Mouse (Mus musculus) testis, adult 2 months (tissue): ENCODE measurements at regions not wholly inside any gene's neighbourhood (a gene's known extent, or its start where the extent isn't known, plus 50 kb on each side); places are given as distances from the start of the nearest gene placed in this dataset.

Source experiments
- H3K27ac ChIP-seq: fragments of 200-500 bp; 2 replicates; pipeline ENCODE4 v1.5.1; 2012; ENCODE audit warnings: low read depth, low read length; ENCODE audit not compliant: control insufficient read depth, insufficient read depth
- H3K27me3 ChIP-seq: fragments of 200-500 bp; 2 replicates; pipeline ENCODE4 v1.6.1; 2012; ENCODE audit warnings: mild to moderate bottlenecking, low read length, moderate library complexity; ENCODE audit not compliant: control insufficient read depth, insufficient read depth
- H3K36me3 ChIP-seq: fragments of 200-500 bp; 2 replicates; pipeline ENCODE4 v1.6.1; 2012; ENCODE audit warnings: mild to moderate bottlenecking, low read length; ENCODE audit not compliant: control insufficient read depth, insufficient read depth
- H3K4me1 ChIP-seq: fragments of 200-500 bp; 2 replicates; pipeline ENCODE4 v1.6.1; 2012; ENCODE audit warnings: low read length; ENCODE audit not compliant: control insufficient read depth, insufficient read depth
- H3K4me3 ChIP-seq: fragments of 200-500 bp; 2 replicates; pipeline ENCODE4 v1.5.1; 2012; ENCODE audit warnings: low read depth, mild to moderate bottlenecking, low read length, moderate library complexity, mixed read lengths; ENCODE audit not compliant: control insufficient read depth
- CTCF ChIP-seq: fragments of 200-500 bp; IDR thresholded peaks from 2 replicates; pipeline ENCODE4 v1.5.1; 2012; ENCODE audit warnings: low read depth, mild to moderate bottlenecking, inconsistent platforms, low read length, moderate library complexity; ENCODE audit not compliant: control insufficient read depth, insufficient read depth, insufficient replicate concordance
- POLR2A ChIP-seq: fragments of 200-500 bp; IDR thresholded peaks from 2 replicates; pipeline ENCODE4 v1.6.1; 2012; ENCODE audit warnings: low read depth, mild to moderate bottlenecking, inconsistent platforms, low read length, moderate library complexity; ENCODE audit not compliant: control insufficient read depth

DNA sequence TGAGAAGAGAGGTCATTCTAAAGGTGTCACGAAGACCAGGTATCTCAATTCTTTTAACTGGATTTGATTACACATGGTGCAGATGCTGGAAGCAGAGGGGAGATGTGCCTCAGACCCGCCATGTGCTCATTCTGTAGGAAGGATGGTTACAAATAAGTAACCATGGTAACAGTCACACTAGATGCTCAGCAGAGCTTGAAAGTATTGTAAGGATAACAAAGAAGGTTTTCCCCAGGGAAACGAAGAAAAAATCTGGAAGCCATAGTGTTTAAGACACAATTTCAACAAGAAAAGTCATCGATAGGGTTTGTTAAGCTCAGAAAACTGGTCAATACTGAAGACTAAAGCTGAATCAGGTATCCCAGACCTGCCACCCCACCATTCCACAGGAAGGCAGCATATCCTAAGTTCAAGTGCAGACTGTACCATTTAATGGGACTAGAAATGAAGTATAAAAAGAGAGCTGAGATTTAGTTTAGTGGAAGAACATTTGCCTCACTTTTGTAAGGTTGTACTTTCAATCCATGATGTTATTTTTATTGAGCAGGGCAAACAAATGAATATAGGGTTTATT, 68.9 kb upstream of the Ankrd50 start:
- no peak overlapping the region for H3K4me3 ChIP-seq
- no peak overlapping the region for H3K27ac ChIP-seq
- no peaks in the 10 kb centered on the region for H3K36me3 ChIP-seq
- TF ChIP-seq POLR2A (no peak), CTCF (no peak)
- peaks cover 6% of the 10 kb centered on the region for H3K4me1 ChIP-seq
- H3K27me3 ChIP-seq = no peaks in the 10 kb centered on the region

DNA sequence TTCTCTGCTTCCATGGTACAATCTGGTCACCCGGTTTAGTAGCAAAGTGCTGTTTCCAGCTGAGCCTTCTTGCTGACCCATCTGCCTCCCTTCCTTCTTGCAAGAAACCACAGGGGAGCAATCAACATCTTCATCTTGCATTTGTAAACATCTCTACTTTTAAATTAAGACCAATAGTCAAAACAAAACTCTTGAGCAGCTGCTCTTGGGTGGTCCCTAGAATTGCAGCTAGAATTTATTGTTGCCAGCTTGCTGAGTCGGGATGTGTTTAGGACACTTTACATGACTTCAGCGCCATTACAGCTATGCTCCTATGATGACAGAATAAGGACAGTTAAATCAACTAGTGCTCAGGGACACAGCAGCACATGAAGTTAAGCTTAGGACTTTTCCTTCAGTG, 62.4 kb upstream of the Ankrd50 start:
- Histone ChIP-seq H3K36me3 (no peaks in the 10 kb centered on the region), H3K27me3 (no peaks in the 10 kb centered on the region), H3K27ac (no peak overlapping the region), H3K4me1 (no peaks in the 10 kb centered on the region), H3K4me3 (no peak overlapping the region)
- TF ChIP-seq POLR2A (no peak), CTCF (no peak)

DNA sequence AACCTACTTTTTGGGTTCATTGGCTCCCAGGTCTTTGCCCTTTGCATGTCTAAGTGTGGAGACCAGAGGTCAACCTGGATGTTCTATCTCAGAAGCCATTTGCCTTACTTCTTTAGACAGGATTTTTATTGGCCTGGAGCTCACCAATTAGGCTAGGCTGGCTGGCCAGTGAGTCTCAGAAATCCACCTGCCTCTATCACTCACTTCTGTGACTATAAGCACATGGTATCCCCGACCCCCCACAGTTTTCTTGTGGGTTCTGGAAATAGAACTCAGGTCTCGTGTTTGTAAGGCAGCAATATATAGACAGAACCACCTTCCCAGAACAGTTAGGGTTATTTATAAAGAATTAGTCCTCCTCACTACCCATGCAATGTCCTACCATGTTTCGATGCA, 60.9 kb upstream of the Ankrd50 start:
- no peak for TF ChIP-seq POLR2A
- TF ChIP-seq CTCF = no peak
- no peak overlapping the region for H3K4me3 ChIP-seq
- no peaks in the 10 kb centered on the region for H3K36me3 ChIP-seq
- no peaks in the 10 kb centered on the region for H3K4me1 ChIP-seq
- no peak overlapping the region for H3K27ac ChIP-seq
- no peaks in the 10 kb centered on the region for H3K27me3 ChIP-seq

DNA sequence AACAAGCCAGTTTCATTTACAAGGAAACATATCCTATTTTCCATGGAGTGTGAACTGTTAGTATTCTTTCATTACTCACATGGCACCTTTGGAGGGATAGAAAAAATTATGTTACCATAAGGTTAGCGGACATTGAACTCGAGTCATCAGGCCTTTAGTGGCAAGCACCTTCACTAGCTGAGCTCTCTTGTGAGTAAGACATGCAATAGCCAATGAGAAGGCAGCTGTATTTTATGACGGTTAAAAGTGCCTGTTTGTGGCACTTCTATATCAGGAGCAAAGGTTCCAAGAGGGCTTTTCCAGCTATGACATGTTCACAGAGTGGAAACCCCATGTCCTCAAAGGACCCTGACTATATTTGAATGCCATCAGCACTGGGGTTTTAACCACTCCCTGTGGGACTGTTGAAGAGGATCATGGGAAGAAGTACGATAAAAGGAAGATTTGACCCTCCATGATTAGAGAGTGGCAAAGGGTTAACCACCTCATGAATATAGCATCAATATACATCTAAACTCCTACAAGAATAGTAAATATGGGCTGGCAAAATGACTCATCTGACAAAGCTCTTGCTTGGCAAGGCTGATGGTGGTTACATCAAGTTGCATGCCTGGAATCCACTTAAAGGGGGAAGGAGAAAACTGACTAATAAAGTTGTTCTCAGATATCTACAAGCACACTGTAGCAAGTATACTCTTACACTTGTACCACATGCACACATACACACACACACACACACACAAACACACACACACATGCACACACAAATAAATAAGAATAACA, 60.3 kb upstream of the Ankrd50 start:
- Histone ChIP-seq H3K4me1 (no peaks in the 10 kb centered on the region), H3K36me3 (no peaks in the 10 kb centered on the region), H3K27ac (no peak overlapping the region), H3K4me3 (no peak overlapping the region), H3K27me3 (no peaks in the 10 kb centered on the region)
- no peak for TF ChIP-seq POLR2A
- no peak for TF ChIP-seq CTCF

DNA sequence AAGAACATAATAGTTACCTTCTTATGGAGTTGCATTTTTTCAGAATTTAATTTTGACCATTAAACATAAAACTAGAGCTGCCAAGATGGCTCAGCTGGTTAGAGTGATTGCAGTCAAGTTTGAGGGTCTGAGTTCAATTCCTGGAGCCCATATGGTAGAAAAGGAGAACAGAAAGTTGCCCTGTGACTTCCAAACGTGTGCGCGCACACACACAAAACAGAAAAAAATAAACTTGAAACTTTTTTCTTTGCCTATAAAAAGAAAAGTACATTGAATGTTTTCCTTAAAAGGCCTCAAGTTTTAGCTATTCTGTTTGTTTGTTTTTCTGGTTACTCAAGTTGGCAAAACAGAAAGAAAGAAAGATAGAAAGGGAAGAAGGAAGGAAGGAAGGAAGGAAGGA, 59.2 kb upstream of the Ankrd50 start:
- TF ChIP-seq CTCF (no peak), POLR2A (no peak)
- no peaks in the 10 kb centered on the region for H3K4me1 ChIP-seq
- H3K4me3 ChIP-seq = no peak overlapping the region
- H3K27ac ChIP-seq = no peak overlapping the region
- no peaks in the 10 kb centered on the region for H3K27me3 ChIP-seq
- H3K36me3 ChIP-seq = no peaks in the 10 kb centered on the region

DNA sequence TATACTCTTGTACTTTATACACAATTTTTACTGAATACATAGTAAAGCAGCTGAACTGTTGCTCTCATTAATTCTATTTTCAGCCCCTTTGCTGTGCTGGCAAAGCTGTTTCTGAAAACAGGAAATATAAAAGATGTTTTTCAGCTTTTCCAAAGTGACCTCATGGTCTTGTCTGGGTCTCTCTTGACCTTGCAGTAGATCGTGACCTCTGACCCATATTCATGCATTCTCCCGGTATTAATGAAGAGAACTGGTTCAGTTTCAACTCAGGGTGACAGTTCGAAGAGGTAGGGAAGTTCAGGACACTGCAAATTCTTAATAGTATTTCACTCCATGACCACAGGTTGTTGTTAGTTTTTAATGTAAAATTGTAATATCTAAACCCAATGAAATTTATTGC, 56.7 kb upstream of the Ankrd50 start:
- H3K36me3 ChIP-seq = no peaks in the 10 kb centered on the region
- H3K4me1 ChIP-seq = no peaks in the 10 kb centered on the region
- H3K4me3 ChIP-seq = no peak overlapping the region
- H3K27me3 ChIP-seq = no peaks in the 10 kb centered on the region
- H3K27ac ChIP-seq = no peak overlapping the region
- no peak for TF ChIP-seq CTCF

DNA sequence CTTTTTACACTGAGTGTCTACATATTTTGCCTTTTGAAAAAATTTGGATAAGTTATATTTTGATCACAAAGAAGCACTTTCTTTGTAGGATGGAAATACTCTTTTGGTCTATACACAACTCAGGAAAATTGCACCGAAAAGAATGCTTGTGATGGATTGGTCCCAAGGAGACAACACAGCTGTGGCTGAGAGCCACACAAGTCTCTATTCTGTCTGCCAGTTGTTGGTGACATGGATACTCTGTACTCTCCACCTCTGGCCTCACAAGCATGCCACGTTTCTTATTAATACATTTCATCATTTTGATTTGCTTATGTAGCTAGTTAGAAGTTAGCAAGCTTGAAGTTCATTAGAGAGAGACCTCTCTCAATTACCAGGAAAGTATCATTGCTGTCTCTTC, 53.7 kb upstream of the Ankrd50 start:
- no peak overlapping the region for H3K4me3 ChIP-seq
- H3K36me3 ChIP-seq = no peaks in the 10 kb centered on the region
- no peaks in the 10 kb centered on the region for H3K27me3 ChIP-seq
- H3K27ac ChIP-seq = no peak overlapping the region
- TF ChIP-seq CTCF = no peak
- TF ChIP-seq POLR2A = no peak
- no peaks in the 10 kb centered on the region for H3K4me1 ChIP-seq
